Mouse (Mus musculus) liver, embryonic 12.5 days (tissue): ENCODE results near the gene Abi3. TPM values are rescaled to one million over a fixed set of nuclear protein-coding genes. Genes with fewer than 3 reads are reported as not detected.
"Not testable (repeated sequence)": the region's sequence is repeated elsewhere in the genome, so short reads cannot be mapped to it uniquely, and the experiment has no call there.

Source experiments
- ATAC-seq: fragments of 200-750 bp; cut with Nextera tagmentation; 2 replicates; pipeline ENCODE4 v1.8.0; 2017; ENCODE audit warnings: moderate number of reproducible peaks, mild to moderate bottlenecking, moderate library complexity
- H3K27ac ChIP-seq: fragments of 300-500 bp; sonication (generic); 2 replicates; pipeline ENCODE4 v1.5.1; 2016; ENCODE audit warnings: mild to moderate bottlenecking
- H3K27me3 ChIP-seq: fragments of 300-500 bp; sonication (generic); replicated peaks from 2 replicates; pipeline ENCODE4 v1.6.1; 2016; ENCODE audit warnings: mild to moderate bottlenecking, moderate library complexity
- H3K36me3 ChIP-seq: fragments of 300-500 bp; sonication (generic); 2 replicates; pipeline ENCODE4 v1.6.1; 2016; ENCODE audit warnings: mild to moderate bottlenecking, moderate library complexity
- H3K4me1 ChIP-seq: fragments of 300-500 bp; sonication (generic); 2 replicates; pipeline ENCODE4 v1.6.1; 2016
- H3K4me2 ChIP-seq: fragments of 300-500 bp; sonication (generic); 2 replicates; pipeline ENCODE4 v1.6.1; 2016; ENCODE audit warnings: mild to moderate bottlenecking, moderate library complexity
- H3K4me3 ChIP-seq: fragments of 300-500 bp; sonication (generic); 2 replicates; pipeline ENCODE4 v1.5.1; 2016; ENCODE audit warnings: mild to moderate bottlenecking, moderate library complexity
- H3K9ac ChIP-seq: fragments of 300-500 bp; sonication (generic); 2 replicates; pipeline ENCODE4 v1.6.1; 2016; ENCODE audit warnings: mild to moderate bottlenecking, moderate library complexity
- H3K9me3 ChIP-seq: fragments of 300-500 bp; sonication (generic); replicated peaks from 2 replicates; pipeline ENCODE4 v1.6.1; 2016; ENCODE audit warnings: mild to moderate bottlenecking, moderate library complexity
- WGBS: fragments of 180-500 bp; shearing (Covaris S2); methylation state at CpG from one replicate; pipeline ENCODE4 v1.1.7; 2016; ENCODE audit not compliant: insufficient replicate concordance; 5-methylcytosine and 5-hydroxymethylcytosine counted together
- polyA plus RNA-seq: library from polyadenylated mRNA; unstranded; fragments of >200 nt; fragmentation: Nextera tagmentation; extraction: Ambion mirVana; gene quantifications from 2 replicates; pipeline ENCODE4 v1.2.1, GENCODE M21; 2016

Abi3 gene
- polyA plus RNA-seq = 7.3 and 7.6 TPM in 2 replicates

- WGBS = 5% methylated on average over 11 of the region's 11 CpGs
- H3K4me1 ChIP-seq = peaks cover 53% of the 10 kb centered on the region
Measured at GRCm38 (mm10) chr11:95842074-95842681, at the start of gene Abi3. TSS of gene Abi3 (minus strand) at chr11:95842476.

DNA sequence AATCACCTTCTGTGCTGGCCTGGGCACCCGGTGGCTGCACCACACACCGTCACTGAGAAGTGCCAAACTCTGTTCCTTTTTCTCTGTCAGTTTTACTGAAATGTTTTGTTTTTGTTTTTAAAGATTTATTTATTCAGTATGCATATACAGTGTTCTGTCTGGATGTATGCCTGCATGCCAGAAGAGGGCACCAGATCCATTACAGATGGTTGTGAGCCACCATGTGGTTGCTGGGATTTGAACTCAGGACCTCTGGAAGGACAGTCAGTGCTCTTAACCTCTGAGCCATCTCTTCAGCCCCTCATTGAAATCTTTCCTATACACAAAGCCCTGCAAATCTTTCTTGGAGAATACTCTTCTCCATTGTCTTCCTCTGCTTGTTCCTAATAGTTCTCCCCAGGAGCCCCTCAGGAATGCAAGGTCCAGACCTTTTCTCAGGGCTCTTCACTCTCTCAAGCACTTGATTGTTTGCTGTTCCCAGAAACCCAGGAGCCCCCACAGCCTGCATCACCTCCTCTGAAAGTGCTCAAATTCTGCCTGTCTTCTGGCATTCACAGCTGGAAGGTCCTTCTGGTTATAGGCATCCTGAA lies 48.3 kb upstream of the Abi3 start:
- ATAC-seq = no peak
- no peak overlapping the region for H3K4me2 ChIP-seq
- H3K27me3 ChIP-seq = peaks cover 9% of the 10 kb centered on the region; the same call in 1 of the 2 replicates
- H3K4me3 ChIP-seq = no peak overlapping the region
- H3K36me3 ChIP-seq = no peaks in the 10 kb centered on the region
- 52% methylated on average over 2 of the region's 2 CpGs for WGBS
- no peaks in the 10 kb centered on the region for H3K4me1 ChIP-seq
- H3K27ac ChIP-seq = no peak overlapping the region
- no peaks in the 10 kb centered on the region for H3K9me3 ChIP-seq
- H3K9ac ChIP-seq = no peak overlapping the region

More at GRCm38 (mm10) chr11:95842074-95842681, at the start of gene Abi3:
- Histone ChIP-seq H3K36me3 (no peaks in the 10 kb centered on the region), H3K27me3 (peaks cover 50% of the 10 kb centered on the region), H3K4me3 (peak within 1 kb of the TSS; percentile 36), H3K4me2 (peak within 1 kb of the TSS; percentile 56), H3K27ac (peak within 1 kb of the TSS; percentile 39), H3K9ac (peak within 1 kb of the TSS; percentile 45), H3K9me3 (no peaks in the 10 kb centered on the region)
- ATAC-seq = peak; percentile 76

DNA sequence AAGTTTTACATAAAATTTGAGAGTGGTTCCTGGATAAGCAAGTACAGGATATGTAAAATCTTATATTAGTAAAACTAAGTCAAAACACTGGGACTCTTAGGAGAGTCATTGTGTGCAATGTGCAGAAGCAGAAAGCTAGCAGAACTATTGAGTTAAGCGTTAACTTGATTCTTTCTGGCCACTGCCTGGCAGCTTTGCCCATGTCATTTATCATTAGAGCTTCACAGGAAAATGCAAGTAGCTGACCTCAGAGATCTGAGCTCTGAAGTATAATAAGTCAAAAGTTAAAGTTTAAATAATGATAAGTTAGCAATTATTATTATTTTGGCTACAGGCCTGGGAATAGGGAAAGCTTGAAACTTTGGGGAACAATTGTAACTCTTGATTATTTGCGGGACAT lies 37.6 kb upstream of the Abi3 start:
- H3K27ac ChIP-seq, H3K9me3 ChIP-seq, H3K36me3 ChIP-seq, ATAC-seq, H3K4me3 ChIP-seq, H3K9ac ChIP-seq, H3K4me1 ChIP-seq, H3K4me2 ChIP-seq: not testable (repeated sequence)
- WGBS = 61% methylated on average over 2 of the region's 2 CpGs
- peaks cover 40% of the 10 kb centered on the region for H3K27me3 ChIP-seq

GRCm38 (mm10) chr11:95876296-95876695 lies 34.0 kb upstream of the Abi3 start:
- H3K36me3 ChIP-seq = no peaks in the 10 kb centered on the region
- H3K9me3 ChIP-seq = no peaks in the 10 kb centered on the region

GRCm38 (mm10) chr11:95875804-95876203 lies 33.5 kb upstream of the Abi3 start:
- no peak overlapping the region for H3K27ac ChIP-seq
- no peaks in the 10 kb centered on the region for H3K9me3 ChIP-seq
- ATAC-seq = no peak
- H3K9ac ChIP-seq = no peak overlapping the region
- H3K27me3 ChIP-seq = peaks cover 13% of the 10 kb centered on the region
- WGBS = 25% methylated on average over 9 of the region's 9 CpGs
- H3K4me1 ChIP-seq = no peaks in the 10 kb centered on the region
- H3K4me2 ChIP-seq = peak overlapping the region; percentile 1
- H3K4me3 ChIP-seq = no peak overlapping the region
- H3K36me3 ChIP-seq = no peaks in the 10 kb centered on the region

More at GRCm38 (mm10) chr11:95876296-95876695, 34.0 kb upstream of the Abi3 start:
- peaks cover 18% of the 10 kb centered on the region for H3K27me3 ChIP-seq
- peak overlapping the region; percentile 1; the same call in 1 of the 2 replicates for H3K4me2 ChIP-seq
- WGBS = 20% methylated on average over 7 of the region's 7 CpGs
- no peak overlapping the region for H3K4me3 ChIP-seq
- no peaks in the 10 kb centered on the region for H3K4me1 ChIP-seq
- ATAC-seq = no peak
- H3K9ac ChIP-seq = no peak overlapping the region
- H3K27ac ChIP-seq = no peak overlapping the region

DNA sequence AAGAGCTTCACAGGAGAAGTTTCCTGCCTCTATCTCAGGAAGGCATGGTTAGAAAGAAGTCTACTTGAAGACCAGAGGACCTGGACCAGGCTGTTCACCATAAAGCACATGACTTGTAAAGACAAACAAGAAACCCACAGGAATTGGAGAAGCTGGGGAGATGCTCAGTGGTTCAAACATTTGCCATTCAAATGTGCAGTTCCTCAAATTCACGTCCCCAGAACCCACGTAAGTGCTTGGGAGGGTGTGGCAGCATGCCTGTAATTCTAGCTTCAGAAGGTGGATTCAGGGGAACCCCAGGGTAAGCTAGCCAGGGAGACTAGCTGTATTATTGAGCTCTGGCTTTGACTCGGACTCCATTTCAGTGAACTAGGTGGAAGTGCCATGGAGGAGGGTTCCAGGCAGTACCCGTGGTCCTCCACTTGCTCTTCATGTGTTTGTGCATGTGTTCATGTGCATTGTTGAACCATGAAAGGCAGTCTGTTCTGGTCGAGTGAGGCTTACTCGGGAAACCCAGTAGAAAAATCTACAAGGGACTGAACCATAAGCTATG lies 27.7 kb upstream of the Abi3 start:
- Histone ChIP-seq H3K4me1 (peaks cover 19% of the 10 kb centered on the region), H3K36me3 (peaks cover 4% of the 10 kb centered on the region; the same call in 1 of the 2 replicates), H3K27me3 (peaks cover 3% of the 10 kb centered on the region; the same call in 1 of the 2 replicates), H3K27ac (no peak overlapping the region), H3K9ac (no peak overlapping the region), H3K9me3 (no peaks in the 10 kb centered on the region), H3K4me2 (no peak overlapping the region), H3K4me3 (no peak overlapping the region)
- no peak for ATAC-seq
- 59% methylated on average over 6 of the region's 6 CpGs for WGBS

GRCm38 (mm10) chr11:95869442-95869841 lies 27.2 kb upstream of the Abi3 start:
- no peak overlapping the region for H3K27ac ChIP-seq
- H3K4me2 ChIP-seq = no peak overlapping the region
- peaks cover 4% of the 10 kb centered on the region; the same call in 1 of the 2 replicates for H3K36me3 ChIP-seq
- H3K9ac ChIP-seq = no peak overlapping the region
- H3K9me3 ChIP-seq = no peaks in the 10 kb centered on the region
- ATAC-seq = no peak
- WGBS = 62% methylated on average over 4 of the region's 4 CpGs
- H3K27me3 ChIP-seq = peaks cover 3% of the 10 kb centered on the region; the same call in 1 of the 2 replicates
- peaks cover 19% of the 10 kb centered on the region for H3K4me1 ChIP-seq
- H3K4me3 ChIP-seq = no peak overlapping the region

GRCm38 (mm10) chr11:95861397-95861796 lies 19.1 kb upstream of the Abi3 start:
- Histone ChIP-seq H3K4me1 (peaks cover 36% of the 10 kb centered on the region), H3K9ac (peak overlapping the region; percentile 22; the same call in 1 of the 2 replicates), H3K36me3 (peaks cover 13% of the 10 kb centered on the region; the same call in 1 of the 2 replicates), H3K27me3 (no peaks in the 10 kb centered on the region), H3K4me3 (no peak overlapping the region), H3K9me3 (no peaks in the 10 kb centered on the region), H3K27ac (peak overlapping the region; percentile 47), H3K4me2 (peak overlapping the region; percentile 86; the same call in 1 of the 2 replicates)
- no peak for ATAC-seq
- 69% methylated on average over 8 of the region's 8 CpGs for WGBS

DNA sequence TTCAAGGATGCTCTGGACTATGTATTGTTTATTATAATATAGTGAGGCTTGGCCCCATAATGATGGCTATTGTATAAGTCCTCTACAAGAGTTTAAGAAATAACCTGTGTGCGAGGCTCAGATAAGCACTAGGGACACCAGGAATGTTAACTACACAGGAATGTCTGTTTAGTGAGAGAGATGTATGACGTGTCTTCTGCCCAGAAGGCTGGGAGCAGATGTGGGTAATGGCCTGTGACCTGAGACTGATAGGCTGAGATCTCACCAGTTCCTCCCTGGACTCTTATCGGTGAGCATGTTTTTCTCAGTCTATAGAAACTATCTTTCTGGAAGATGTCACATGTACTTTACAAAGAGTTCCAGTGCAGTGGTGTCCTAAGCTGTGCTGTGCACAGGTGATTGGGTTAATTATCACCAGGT lies 17.8 kb upstream of the Abi3 start:
- H3K9ac ChIP-seq = peak overlapping the region; percentile 86
- WGBS = 13% methylated on average over 3 of the region's 3 CpGs
- peak overlapping the region; percentile 86 for H3K4me2 ChIP-seq
- no peaks in the 10 kb centered on the region for H3K9me3 ChIP-seq
- H3K4me1 ChIP-seq = peaks cover 36% of the 10 kb centered on the region
- H3K36me3 ChIP-seq = peaks cover 13% of the 10 kb centered on the region; the same call in 1 of the 2 replicates
- no peaks in the 10 kb centered on the region for H3K27me3 ChIP-seq
- ATAC-seq = peak; percentile 63
- H3K4me3 ChIP-seq = peak overlapping the region; percentile 82
- H3K27ac ChIP-seq = peak overlapping the region; percentile 97

- Histone ChIP-seq H3K4me3 (peak overlapping the region; percentile 82), H3K9me3 (no peaks in the 10 kb centered on the region), H3K9ac (peak overlapping the region; percentile 86), H3K27me3 (no peaks in the 10 kb centered on the region), H3K36me3 (peaks cover 13% of the 10 kb centered on the region; the same call in 1 of the 2 replicates), H3K27ac (peak overlapping the region; percentile 97), H3K4me2 (peak overlapping the region; percentile 86), H3K4me1 (peaks cover 36% of the 10 kb centered on the region)
- 2% methylated on average over 35 of the region's 35 CpGs for WGBS
- peak; percentile 50 for ATAC-seq
Measured at GRCm38 (mm10) chr11:95859468-95859855, 17.2 kb upstream of the Abi3 start.

- H3K27me3 ChIP-seq = no peaks in the 10 kb centered on the region
- H3K36me3 ChIP-seq = peaks cover 13% of the 10 kb centered on the region; the same call in 1 of the 2 replicates
- H3K4me1 ChIP-seq = peaks cover 38% of the 10 kb centered on the region
- peak; percentile 96 for ATAC-seq
- H3K4me2 ChIP-seq = peak overlapping the region; percentile 86
- WGBS = under 1% methylated on average over 58 of the region's 58 CpGs
- H3K4me3 ChIP-seq = peak overlapping the region; percentile 82
- H3K9ac ChIP-seq = peak overlapping the region; percentile 86
- H3K27ac ChIP-seq = peak overlapping the region; percentile 97
- H3K9me3 ChIP-seq = no peaks in the 10 kb centered on the region
Measured at GRCm38 (mm10) chr11:95858528-95859467, 16.5 kb upstream of the Abi3 start.
